Mouse (Mus musculus) kidney, adult 2 months (tissue): Measurements from ENCODE around the gene Ppfibp1.

Experiments
- CTCF ChIP-seq: fragments of 200-500 bp; conservative IDR thresholded peaks from 2 replicates; pipeline ENCODE4 v1.5.1; 2011; ENCODE audit warnings: low read depth, mild to moderate bottlenecking, control low read depth, low read length, moderate library complexity, mixed read lengths; ENCODE audit not compliant: insufficient read depth, insufficient read length
- POLR2A ChIP-seq: fragments of 200-500 bp; IDR thresholded peaks from one replicate; pipeline ENCODE4 v1.6.1; 2011; ENCODE audit warnings: low read depth, low read length, control low read depth

DNA sequence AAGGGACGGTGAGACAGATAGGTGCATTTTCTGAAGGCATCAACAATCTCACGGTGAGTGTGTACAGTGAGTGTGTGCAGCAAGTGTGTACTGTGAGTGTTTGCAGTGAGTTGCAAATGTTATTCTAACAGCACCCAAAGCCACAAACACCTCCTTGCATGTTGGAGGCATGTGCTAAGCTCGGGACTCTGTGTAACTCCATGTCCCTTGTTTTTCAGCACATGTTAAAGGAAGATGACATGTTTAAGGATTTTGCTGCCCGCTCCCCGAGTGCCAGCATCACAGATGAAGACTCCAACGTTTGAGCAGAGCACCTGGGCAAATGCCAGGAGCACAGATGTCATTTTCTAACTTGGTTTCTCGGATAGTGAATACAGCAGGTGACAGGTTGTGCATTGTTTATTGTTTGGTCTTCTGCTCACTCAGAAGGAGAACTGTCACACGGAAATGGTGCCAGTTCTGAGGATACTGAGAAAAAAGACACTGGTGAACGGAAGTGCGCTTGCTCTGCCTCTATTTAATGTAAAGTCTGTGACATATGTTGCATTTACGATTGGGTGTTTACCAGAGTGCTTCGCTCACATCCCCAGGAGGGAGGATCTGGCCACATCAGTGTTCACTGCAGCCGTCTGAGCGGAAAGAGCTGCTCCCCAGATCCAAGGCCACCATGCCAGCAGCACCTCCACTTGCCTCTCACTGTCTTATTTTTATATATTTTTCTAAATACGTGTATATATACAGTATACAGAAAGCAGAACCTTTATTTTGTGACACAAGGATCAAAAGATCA lies 142.0 kb downstream of the Ppfibp1 start:
- TF ChIP-seq POLR2A (no peak), CTCF (no peak)
